Mouse (Mus musculus): ENCODE data around the gene Oasl2. TPM values are rescaled to one million over a fixed set of nuclear protein-coding genes. Genes with fewer than 3 reads are reported as not detected.
"Not testable (repeated sequence)": the region's sequence is repeated elsewhere in the genome, so short reads cannot be mapped to it uniquely, and the experiment has no call there.

Gene Oasl2
- polyA plus RNA-seq, 1 experiment, result 11.2 TPM

GRCm38 (mm10) chr5:114865279-114865678 lies 31.5 kb upstream of the Oasl2 start:
- Histone ChIP-seq H3K4me3 (ENCODE audit: insufficient read depth, low read depth, low read length) (no peak overlapping the region), H3K36me3 (ENCODE audit: control insufficient read depth, insufficient read depth, low read length) (no peaks in the 10 kb centered on the region), H3K4me1 (ENCODE audit: control insufficient read depth, insufficient read depth, low read length) (peaks cover 3% of the 10 kb centered on the region; the same call in 1 of the 2 replicates), H3K27me3 (replicated peaks; ENCODE audit: control insufficient read depth, insufficient read depth, low read length) (no peaks in the 10 kb centered on the region), H3K27ac (ENCODE audit: insufficient read depth, low read depth, low read length) (no peak overlapping the region)
- WGBS, result 92% methylated on average over 12 of the region's 12 CpGs
- TF ChIP-seq CTCF (conservative IDR thresholded peaks at IDR 0.05; ENCODE audit: insufficient read depth, insufficient read length, low read depth, low read length), result no peak
- no peak for TF ChIP-seq POLR2A (IDR thresholded peaks at IDR 0.05; ENCODE audit: low read depth, low read length)
- DNase-seq, result no peak

GRCm38 (mm10) chr5:114875858-114876257 lies 20.9 kb upstream of the Oasl2 start:
- no peak overlapping the region for H3K4me3 ChIP-seq (ENCODE audit: insufficient read depth, low read depth, low read length)
- WGBS, result 40% methylated on average over 6 of the region's 6 CpGs
- peak; percentile 33 for DNase-seq
- H3K27ac ChIP-seq (ENCODE audit: insufficient read depth, low read depth, low read length), result no peak overlapping the region
- H3K36me3 ChIP-seq (ENCODE audit: control insufficient read depth, insufficient read depth, low read length), result no peaks in the 10 kb centered on the region
- no peaks in the 10 kb centered on the region for H3K27me3 ChIP-seq (replicated peaks; ENCODE audit: control insufficient read depth, insufficient read depth, low read length)
- H3K4me1 ChIP-seq (ENCODE audit: control insufficient read depth, insufficient read depth, low read length), result no peaks in the 10 kb centered on the region
- TF ChIP-seq CTCF (conservative IDR thresholded peaks at IDR 0.05; ENCODE audit: insufficient read depth, insufficient read length, low read depth, low read length), result peak; percentile 64
- TF ChIP-seq POLR2A (IDR thresholded peaks at IDR 0.05; ENCODE audit: low read depth, low read length), result no peak

GRCm38 (mm10) chr5:114876331-114876730 lies 20.4 kb upstream of the Oasl2 start:
- Histone ChIP-seq H3K36me3 (ENCODE audit: control insufficient read depth, insufficient read depth, low read length) (no peaks in the 10 kb centered on the region), H3K27me3 (replicated peaks; ENCODE audit: control insufficient read depth, insufficient read depth, low read length) (no peaks in the 10 kb centered on the region), H3K4me3 (ENCODE audit: insufficient read depth, low read depth, low read length) (no peak overlapping the region), H3K27ac (ENCODE audit: insufficient read depth, low read depth, low read length) (no peak overlapping the region), H3K4me1 (ENCODE audit: control insufficient read depth, insufficient read depth, low read length) (no peaks in the 10 kb centered on the region)
- DNase-seq, result no peak
- 61% methylated on average over 6 of the region's 6 CpGs for WGBS
- no peak for TF ChIP-seq POLR2A (IDR thresholded peaks at IDR 0.05; ENCODE audit: low read depth, low read length)

GRCm38 (mm10) chr5:114877487-114877886 lies 19.2 kb upstream of the Oasl2 start:
- Histone ChIP-seq H3K4me1 (ENCODE audit: control insufficient read depth, insufficient read depth, low read length) (no peaks in the 10 kb centered on the region), H3K36me3 (ENCODE audit: control insufficient read depth, insufficient read depth, low read length) (no peaks in the 10 kb centered on the region), H3K27ac (ENCODE audit: insufficient read depth, low read depth, low read length) (no peak overlapping the region), H3K4me3 (ENCODE audit: insufficient read depth, low read depth, low read length) (no peak overlapping the region), H3K27me3 (replicated peaks; ENCODE audit: control insufficient read depth, insufficient read depth, low read length) (no peaks in the 10 kb centered on the region)
- WGBS, result 72% methylated on average over 7 of the region's 7 CpGs
- no peak for DNase-seq
- TF ChIP-seq CTCF (conservative IDR thresholded peaks at IDR 0.05; ENCODE audit: insufficient read depth, insufficient read length, low read depth, low read length), result no peak

- no peak overlapping the region for H3K27ac ChIP-seq (ENCODE audit: insufficient read depth, low read depth, low read length)
- no peak overlapping the region for H3K4me3 ChIP-seq (ENCODE audit: insufficient read depth, low read depth, low read length)
- H3K27me3 ChIP-seq (replicated peaks; ENCODE audit: control insufficient read depth, insufficient read depth, low read length), result no peaks in the 10 kb centered on the region
- 64% methylated on average over 13 of the region's 13 CpGs for WGBS
- no peaks in the 10 kb centered on the region for H3K4me1 ChIP-seq (ENCODE audit: control insufficient read depth, insufficient read depth, low read length)
- TF ChIP-seq POLR2A (IDR thresholded peaks at IDR 0.05; ENCODE audit: low read depth, low read length) (no peak), CTCF (conservative IDR thresholded peaks at IDR 0.05; ENCODE audit: insufficient read depth, insufficient read length, low read depth, low read length) (no peak)
- H3K36me3 ChIP-seq (ENCODE audit: control insufficient read depth, insufficient read depth, low read length), result no peaks in the 10 kb centered on the region
- DNase-seq, result no peak
These were observed 17.3 kb upstream of the Oasl2 start for GRCm38 (mm10) chr5:114879399-114879798.

GRCm38 (mm10) chr5:114882319-114882718 lies 14.4 kb upstream of the Oasl2 start:
- 85% methylated on average over 6 of the region's 7 CpGs for WGBS
- H3K27me3 ChIP-seq (replicated peaks; ENCODE audit: control insufficient read depth, insufficient read depth, low read length); H3K36me3 ChIP-seq (ENCODE audit: control insufficient read depth, insufficient read depth, low read length); H3K27ac ChIP-seq (ENCODE audit: insufficient read depth, low read depth, low read length); DNase-seq; H3K4me3 ChIP-seq (ENCODE audit: insufficient read depth, low read depth, low read length); H3K4me1 ChIP-seq (ENCODE audit: control insufficient read depth, insufficient read depth, low read length): not testable (repeated sequence)

GRCm38 (mm10) chr5:114883022-114883421 lies 13.7 kb upstream of the Oasl2 start:
- Histone ChIP-seq H3K4me1 (ENCODE audit: control insufficient read depth, insufficient read depth, low read length) (no peaks in the 10 kb centered on the region), H3K4me3 (ENCODE audit: insufficient read depth, low read depth, low read length) (no peak overlapping the region), H3K36me3 (ENCODE audit: control insufficient read depth, insufficient read depth, low read length) (no peaks in the 10 kb centered on the region), H3K27me3 (replicated peaks; ENCODE audit: control insufficient read depth, insufficient read depth, low read length) (no peaks in the 10 kb centered on the region), H3K27ac (ENCODE audit: insufficient read depth, low read depth, low read length) (no peak overlapping the region)
- no peak for DNase-seq
- WGBS, result 84% methylated on average over 11 of the region's 11 CpGs
- TF ChIP-seq CTCF (conservative IDR thresholded peaks at IDR 0.05; ENCODE audit: insufficient read depth, insufficient read length, low read depth, low read length) (no peak), POLR2A (IDR thresholded peaks at IDR 0.05; ENCODE audit: low read depth, low read length) (no peak)

GRCm38 (mm10) chr5:114886801-114887200 lies 9.9 kb upstream of the Oasl2 start:
- H3K36me3 ChIP-seq (ENCODE audit: control insufficient read depth, insufficient read depth, low read length), result no peaks in the 10 kb centered on the region
- no peaks in the 10 kb centered on the region for H3K4me1 ChIP-seq (ENCODE audit: control insufficient read depth, insufficient read depth, low read length)
- 0 out of 2 replicates have a peak overlapping the region, but pooled peaks have one; percentile 42 for H3K27ac ChIP-seq (ENCODE audit: insufficient read depth, low read depth, low read length)
- DNase-seq, result no peak
- H3K4me3 ChIP-seq (ENCODE audit: insufficient read depth, low read depth, low read length), result no peak overlapping the region
- no peaks in the 10 kb centered on the region for H3K27me3 ChIP-seq (replicated peaks; ENCODE audit: control insufficient read depth, insufficient read depth, low read length)
- TF ChIP-seq CTCF (conservative IDR thresholded peaks at IDR 0.05; ENCODE audit: insufficient read depth, insufficient read length, low read depth, low read length) (no peak), POLR2A (IDR thresholded peaks at IDR 0.05; ENCODE audit: low read depth, low read length) (no peak)
- WGBS, result 61% methylated on average over 6 of the region's 6 CpGs

All from kidney, adult 2 months (tissue).